ENCODE assay signal across 9 mouse cellular contexts in genomic region chr4:149888736-149889470, GRCm38 (mm10).
DNase-seq lines count a peak whose midpoint lies in the region; ATAC-seq lines count a peak whose summit lies in the region.
"Had no signal": no experiment of that assay in that cellular context is flagged by ENCODE, and none has a peak within 500 bp of the region (broad histone marks: within the 10 kb centered on the region; RNA-seq: fewer than 3 reads in every experiment).

No protein-coding gene starts in this region.

- DNase-seq in heart, adult 8-10 months (ENCODE audit: low spot score) = peak; percentile 43
- DNase-seq in embryonic facial prominence, embryonic 10.5 days (ENCODE audit: low spot score) = no peak
- peak; percentile 65 for DNase-seq in kidney, postnatal 14 days
- DNase-seq in left cerebral cortex, postnatal 14 days (ENCODE audit: low spot score in 2 of 2) = no peak
- no peak for DNase-seq in embryo, embryonic 9.5 days (ENCODE audit: extremely low spot score)
- DNase-seq in cerebellum, adult 9-10 months = no peak

- no peaks in the 10 kb centered on the region for H3K27me3 ChIP-seq in heart, embryonic 12.5 days (replicated peaks)
- H3K27me3 ChIP-seq in embryonic facial prominence, embryonic 10.5 days (replicated peaks; ENCODE audit: low read depth, poor library complexity, severe bottlenecking) = peaks cover 9% of the 10 kb centered on the region; the same call in 1 of the 2 replicates
- H3K27me3 ChIP-seq in neural tube, embryonic 15.5 days (replicated peaks) = no peaks in the 10 kb centered on the region

- no peaks in the 10 kb centered on the region for H3K36me3 ChIP-seq in heart, embryonic 12.5 days
- no peaks in the 10 kb centered on the region for H3K36me3 ChIP-seq in embryonic facial prominence, embryonic 10.5 days (replicated peaks)
- no peaks in the 10 kb centered on the region for H3K36me3 ChIP-seq in neural tube, embryonic 15.5 days

- 78% methylated on average over 20 of the region's 20 CpGs for WGBS in heart, embryonic 12.5 days
- 86% methylated on average over 20 of the region's 20 CpGs for WGBS in embryonic facial prominence, embryonic 10.5 days
- WGBS in neural tube, embryonic 15.5 days = 73% methylated on average over 20 of the region's 20 CpGs

- no peak overlapping the region for H3K27ac ChIP-seq in heart, embryonic 12.5 days (ENCODE audit: poor library complexity, severe bottlenecking)
- peak overlapping the region; percentile 88 for H3K27ac ChIP-seq in embryonic facial prominence, embryonic 10.5 days (replicated peaks)
- H3K27ac ChIP-seq in neural tube, embryonic 15.5 days (replicated peaks) = peak overlapping the region; percentile 74

- H3K4me3 ChIP-seq in heart, embryonic 12.5 days = no peak overlapping the region
- no peak overlapping the region for H3K4me3 ChIP-seq in embryonic facial prominence, embryonic 10.5 days
- no peak overlapping the region for H3K4me3 ChIP-seq in neural tube, embryonic 15.5 days (replicated peaks)

- no peak for ATAC-seq in heart, embryonic 12.5 days (ENCODE audit: insufficient number of reproducible peaks, low FRiP score)
- ATAC-seq in neural tube, embryonic 15.5 days (ENCODE audit: low FRiP score) = no peak

- no peak overlapping the region for H3K4me2 ChIP-seq in heart, embryonic 12.5 days
- no peak overlapping the region for H3K4me2 ChIP-seq in neural tube, embryonic 15.5 days

- no peak overlapping the region for H3K9ac ChIP-seq in heart, embryonic 12.5 days
- no peak overlapping the region for H3K9ac ChIP-seq in neural tube, embryonic 15.5 days (replicated peaks)

- intact Hi-C loops in left cerebral cortex, postnatal 14 days (cut with DNase I) = no loop called here

- no peaks in the 10 kb centered on the region for H3K9me3 ChIP-seq in heart, embryonic 12.5 days (replicated peaks)
- H3K9me3 ChIP-seq in embryonic facial prominence, embryonic 10.5 days = no peaks in the 10 kb centered on the region
- no peaks in the 10 kb centered on the region for H3K9me3 ChIP-seq in neural tube, embryonic 15.5 days (replicated peaks)
- H3K9me3 ChIP-seq: megakaryocyte, embryonic 14.5 days had no signal

- peaks cover 42% of the 10 kb centered on the region for H3K4me1 ChIP-seq in heart, embryonic 12.5 days (replicated peaks)
- H3K4me1 ChIP-seq in embryonic facial prominence, embryonic 10.5 days = peaks cover 73% of the 10 kb centered on the region
- peaks cover 50% of the 10 kb centered on the region for H3K4me1 ChIP-seq in neural tube, embryonic 15.5 days

Comparison
In these comparisons a context has a peak if more than half of its experiments do, and no peak if none do; other contexts are left out.
1. DNase-seq: peak in heart, adult 8-10 months (single experiment) and kidney, postnatal 14 days (single experiment); none in embryonic facial prominence, embryonic 10.5 days (single experiment), left cerebral cortex, postnatal 14 days (0 of 2), embryo, embryonic 9.5 days (single experiment) and cerebellum, adult 9-10 months (single experiment).